Mouse (Mus musculus) layer of hippocampus, adult 8-10 months (tissue): ENCODE measurements at regions not wholly inside any gene's neighbourhood (a gene's known extent, or its start where the extent isn't known, plus 50 kb on each side); places are given as distances from the start of the nearest gene placed in this dataset.

Source experiments
- DNase-seq, 2 experiments: peaks; one replicate each; pipeline ENCODE4 v3.0.0; 2022; ENCODE audit warnings: low spot score in 2 of 2

DNA sequence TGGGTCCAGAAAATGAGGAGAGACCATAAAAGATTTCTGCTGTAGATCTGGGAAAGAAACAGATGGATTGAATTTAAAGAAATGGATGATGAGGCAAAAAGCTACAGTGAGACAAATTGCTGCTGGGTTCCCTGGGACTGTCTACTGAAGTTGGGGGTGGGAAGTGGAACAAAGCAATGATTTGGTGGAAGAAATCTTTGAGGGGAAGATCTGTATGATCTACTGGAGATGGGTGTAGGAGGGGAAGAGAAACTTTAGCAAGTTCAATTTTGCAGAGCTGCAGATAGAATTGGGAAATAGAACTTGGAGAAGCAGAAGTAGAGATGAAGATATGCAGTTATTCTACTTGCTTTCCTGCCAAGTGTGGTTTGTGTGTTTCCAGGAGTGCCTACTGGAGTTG lies 5478.8 kb downstream of the 9330182O14Rik start:
- DNase-seq = no peak

DNA sequence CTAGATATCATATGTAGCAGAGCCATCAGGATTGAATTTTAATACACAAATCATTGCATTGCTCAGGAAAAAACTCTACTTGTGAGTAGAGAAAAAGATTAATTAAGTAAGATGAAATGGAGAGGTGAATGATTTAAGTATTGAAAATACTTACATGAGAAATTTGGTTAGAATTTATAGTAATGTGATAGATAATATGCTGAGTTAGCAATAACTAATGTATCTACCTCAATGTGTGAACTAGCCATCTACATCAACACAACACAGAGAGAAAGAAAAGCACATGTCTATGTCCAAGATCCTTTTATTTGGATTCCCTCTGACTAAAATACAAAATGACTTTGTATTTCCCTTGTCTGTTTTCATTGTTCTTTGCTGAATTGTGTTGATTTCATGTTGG lies 5512.1 kb downstream of the 9330182O14Rik start:
- DNase-seq = no peak

DNA sequence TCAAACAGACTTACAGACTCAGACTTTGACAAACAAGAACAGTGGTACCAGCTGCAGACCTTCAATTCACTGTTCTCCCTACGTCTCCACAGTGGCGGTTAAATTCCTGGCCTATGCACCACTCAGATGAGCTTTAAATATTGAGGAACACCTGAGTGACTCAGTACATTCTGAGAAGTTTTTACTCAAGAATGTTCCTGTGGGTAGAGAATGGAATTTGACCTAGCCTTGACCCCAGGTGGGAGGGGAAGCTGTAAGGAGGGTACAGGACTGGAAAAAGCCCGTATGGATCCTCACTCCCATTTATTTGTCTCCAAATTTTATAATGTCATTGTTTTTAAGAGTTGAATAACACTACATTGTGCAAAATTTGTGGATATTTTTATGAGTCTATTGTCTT lies 5529.4 kb downstream of the 9330182O14Rik start:
- DNase-seq = no peak

DNA sequence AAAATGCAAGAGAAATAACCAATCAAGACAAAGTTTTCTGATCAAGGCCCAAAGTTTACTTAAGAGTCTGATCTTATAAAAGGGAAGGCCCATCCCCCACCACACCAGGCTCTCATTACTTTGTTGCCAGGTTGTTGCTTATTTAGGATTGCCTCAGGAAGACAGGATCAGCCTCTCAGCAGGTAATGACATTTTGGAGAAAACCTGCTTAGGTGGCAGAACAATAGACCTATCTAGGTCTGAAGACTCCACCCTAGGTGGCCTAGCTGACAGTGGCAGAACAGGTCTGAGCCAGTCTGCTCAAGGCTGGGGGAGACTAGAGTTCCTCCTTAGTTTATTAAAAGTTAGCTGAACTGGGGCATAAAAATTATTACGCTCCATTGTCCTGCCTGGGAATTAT lies 5555.3 kb downstream of the 9330182O14Rik start:
- DNase-seq = no peak

DNA sequence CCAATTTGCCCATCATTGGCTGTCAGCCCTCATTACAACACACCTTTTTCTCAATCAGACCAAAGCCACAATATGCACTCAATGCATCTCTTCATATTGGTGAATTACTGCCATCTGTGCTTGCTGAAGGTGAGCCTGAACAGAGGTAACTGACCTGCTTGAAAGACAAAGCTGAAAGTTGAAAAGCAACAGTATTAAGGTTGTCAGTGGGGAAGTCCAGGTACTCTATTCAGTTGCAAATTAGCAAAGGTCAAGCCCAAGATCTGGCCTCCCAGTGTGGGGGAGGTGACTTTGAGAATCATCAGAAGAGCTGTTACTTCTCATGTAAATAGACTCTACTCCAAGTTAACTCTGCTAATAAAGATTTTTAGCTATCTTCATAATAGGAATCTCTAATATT lies 5555.9 kb downstream of the 9330182O14Rik start:
- no peak for DNase-seq

DNA sequence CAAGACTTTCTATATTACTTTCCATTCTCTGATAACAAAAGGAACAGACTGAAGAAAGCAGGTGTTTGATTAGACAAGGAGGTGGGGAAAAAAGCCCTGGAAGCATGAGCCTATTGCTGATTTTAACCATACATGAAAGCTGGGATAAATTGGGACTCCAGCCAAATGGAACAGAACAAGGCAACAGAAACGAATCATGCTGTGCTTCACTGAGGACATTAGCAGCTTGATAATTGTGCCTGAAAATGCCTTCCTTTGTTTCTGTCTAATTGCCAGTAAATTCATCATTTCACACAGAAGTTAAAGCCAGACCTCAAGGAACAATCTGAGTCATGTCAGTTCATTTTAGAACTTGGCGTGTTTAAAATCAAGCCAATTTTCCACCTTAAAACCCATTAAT lies 5576.9 kb downstream of the 9330182O14Rik start:
- DNase-seq = peak; percentile 7 to 24

DNA sequence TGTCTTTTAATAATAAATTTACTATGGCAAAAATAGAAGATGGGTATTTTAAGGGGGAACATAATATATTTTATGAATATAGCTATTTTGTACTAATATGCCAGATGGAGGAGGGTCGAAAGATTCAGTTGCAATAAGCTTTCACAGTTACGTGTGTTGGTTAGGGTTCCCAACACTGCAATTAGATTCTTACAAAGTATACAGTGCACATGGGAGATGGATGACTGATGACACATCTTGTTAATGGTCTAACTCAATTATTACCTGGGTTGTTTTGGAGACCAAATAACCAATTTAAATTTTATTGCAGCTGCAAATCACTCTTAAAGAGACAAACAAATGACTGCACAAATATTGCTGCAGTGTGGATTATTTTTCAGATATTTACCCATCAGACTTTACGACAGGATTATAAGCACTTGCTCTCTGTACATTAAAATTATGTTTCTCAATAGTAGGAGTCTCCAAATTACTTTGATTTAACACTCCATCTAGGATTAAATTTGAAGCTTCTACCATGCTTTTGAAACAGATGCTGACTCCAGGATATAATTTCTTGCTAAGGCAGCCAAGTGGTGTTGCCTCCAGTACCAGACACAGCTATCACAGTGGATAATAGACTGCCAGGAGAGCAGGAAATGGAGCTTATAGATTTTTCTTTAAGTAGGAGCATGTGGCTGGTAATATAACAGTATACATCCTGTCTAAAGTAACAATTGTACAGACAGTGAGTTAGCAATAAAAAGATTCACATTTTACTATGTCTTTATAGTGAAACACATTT lies 5596.4 kb downstream of the 9330182O14Rik start:
- DNase-seq = no peak

DNA sequence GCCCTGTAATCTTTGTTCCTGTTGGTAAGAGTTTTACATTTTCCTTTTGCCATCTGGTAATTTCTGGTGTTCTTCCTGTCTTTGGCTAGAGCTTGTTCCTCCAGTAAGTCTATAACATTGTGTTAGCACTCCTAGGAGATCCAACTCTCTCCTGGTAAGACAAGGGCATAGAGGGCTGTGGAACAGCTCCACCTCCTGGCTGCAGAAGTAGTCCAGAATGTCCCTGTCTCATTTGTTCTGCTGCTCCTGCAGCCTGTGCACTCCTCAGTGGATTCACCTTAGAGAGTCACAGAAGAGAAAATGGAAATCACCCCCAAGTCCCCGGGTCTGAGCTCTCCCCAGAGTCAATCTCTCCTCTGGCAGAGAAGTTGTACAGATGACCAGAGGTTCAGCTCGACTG lies 5629.1 kb downstream of the 9330182O14Rik start:
- no peak for DNase-seq
